In genomic region chr11:11932102-11932789, GRCm38 (mm10) we compare ENCODE assay signal across 9 mouse cellular contexts. TPM values are rescaled to one million over a fixed set of nuclear protein-coding genes. Genes with fewer than 3 reads are reported as not detected.
DNase-seq lines count a peak whose midpoint lies in the region; ATAC-seq lines count a peak whose summit lies in the region.
"Had no signal": no experiment of that assay in that cellular context is flagged by ENCODE, and none has a peak within 500 bp of the region (broad histone marks: within the 10 kb centered on the region; RNA-seq: fewer than 3 reads in every experiment).

No protein-coding gene starts in this region.

- DNase-seq in cerebellum, adult 9-10 months = peak; percentile 7
- no peak for DNase-seq in cerebellum, adult 8-10 months
- no peak for DNase-seq in liver, embryonic 13.5 days
- no peak for DNase-seq in liver
- DNase-seq in adrenal gland, postnatal 10 days = no peak
- DNase-seq in thymus, postnatal 25 days = no peak

- no peak overlapping the region for H3K4me2 ChIP-seq in liver, embryonic 13.5 days
- H3K4me2 ChIP-seq in hindbrain, embryonic 15.5 days = no peak overlapping the region
- no peak overlapping the region for H3K4me2 ChIP-seq in neural tube, embryonic 13.5 days
- H3K4me2 ChIP-seq: liver, embryonic 15.5 days had no signal

- 68% methylated on average over 11 of the region's 11 CpGs for WGBS in liver, embryonic 13.5 days (ENCODE audit: insufficient replicate concordance)
- WGBS in hindbrain, embryonic 15.5 days = 44% methylated on average over 11 of the region's 11 CpGs
- 49% methylated on average over 11 of the region's 11 CpGs for WGBS in neural tube, embryonic 13.5 days

- H3K4me3 ChIP-seq in liver, embryonic 13.5 days (replicated peaks) = no peak overlapping the region
- no peak overlapping the region for H3K4me3 ChIP-seq in hindbrain, embryonic 15.5 days
- H3K4me3 ChIP-seq in neural tube, embryonic 13.5 days = no peak overlapping the region
- H3K4me3 ChIP-seq: liver, embryonic 15.5 days had no signal

- no peaks in the 10 kb centered on the region for H3K27me3 ChIP-seq in liver, embryonic 13.5 days
- H3K27me3 ChIP-seq in hindbrain, embryonic 15.5 days = no peaks in the 10 kb centered on the region
- H3K27me3 ChIP-seq in neural tube, embryonic 13.5 days = no peaks in the 10 kb centered on the region
- H3K27me3 ChIP-seq: liver, embryonic 15.5 days had no signal

- H3K9ac ChIP-seq in liver, embryonic 13.5 days = no peak overlapping the region
- no peak overlapping the region for H3K9ac ChIP-seq in hindbrain, embryonic 15.5 days
- H3K9ac ChIP-seq in neural tube, embryonic 13.5 days = no peak overlapping the region
- H3K9ac ChIP-seq: liver, embryonic 15.5 days had no signal

- no peak overlapping the region for H3K27ac ChIP-seq in liver, embryonic 13.5 days
- H3K27ac ChIP-seq in hindbrain, embryonic 15.5 days (replicated peaks) = no peak overlapping the region
- 0 out of 2 replicates have a peak overlapping the region, but pooled peaks have one; percentile 18 for H3K27ac ChIP-seq in neural tube, embryonic 13.5 days (replicated peaks)
- H3K27ac ChIP-seq: liver, embryonic 15.5 days had no signal

- peaks cover 53% of the 10 kb centered on the region for H3K36me3 ChIP-seq in liver, embryonic 13.5 days
- peaks cover 12% of the 10 kb centered on the region; the same call in 1 of the 2 replicates for H3K36me3 ChIP-seq in hindbrain, embryonic 15.5 days
- peaks cover 26% of the 10 kb centered on the region for H3K36me3 ChIP-seq in neural tube, embryonic 13.5 days

- ATAC-seq in liver, embryonic 13.5 days (ENCODE audit: low read depth) = peak; percentile 13; the same call in 1 of the 2 replicates
- ATAC-seq in hindbrain, embryonic 15.5 days (ENCODE audit: low FRiP score, low read depth) = peak; percentile 65
- ATAC-seq in neural tube, embryonic 13.5 days (ENCODE audit: low read depth) = peak; percentile 40; the same call in 1 of the 2 replicates

- H3K9me3 ChIP-seq in liver, embryonic 13.5 days (replicated peaks) = no peaks in the 10 kb centered on the region
- no peaks in the 10 kb centered on the region for H3K9me3 ChIP-seq in hindbrain, embryonic 15.5 days
- no peaks in the 10 kb centered on the region for H3K9me3 ChIP-seq in neural tube, embryonic 13.5 days
- H3K9me3 ChIP-seq: liver, embryonic 15.5 days had no signal

- 0 out of 2 replicates have a peak, but pooled peaks cover 8% of the 10 kb centered on the region for H3K4me1 ChIP-seq in liver, embryonic 13.5 days (replicated peaks)
- no peaks in the 10 kb centered on the region for H3K4me1 ChIP-seq in hindbrain, embryonic 15.5 days (replicated peaks)
- peaks cover 12% of the 10 kb centered on the region for H3K4me1 ChIP-seq in neural tube, embryonic 13.5 days (replicated peaks)

RNA-seq across cellular contexts. Expression of gene Ddc, which starts 34.3 kb away (rescaled TPM):
- polyA plus RNA-seq in liver, embryonic 13.5 days (2015; fragmentation: Nextera tagmentation; extraction: Ambion mirVana) = 9.7 and 11.3 TPM in 2 replicates
- polyA plus RNA-seq in hindbrain, embryonic 15.5 days (2015; fragmentation: Nextera tagmentation; extraction: Ambion mirVana) = 8.8 and 9.3 TPM in 2 replicates
- polyA plus RNA-seq in neural tube, embryonic 13.5 days (2015; fragmentation: Nextera tagmentation; extraction: Ambion mirVana) = 3.3 and 6.5 TPM in 2 replicates
- 10 to 100 TPM; 72.6 to 85.6 TPM for total RNA-seq in adrenal gland, postnatal 10 days (2021)

Comparison
In these comparisons a context has a peak if more than half of its experiments do, and no peak if none do; other contexts are left out.
1. ATAC-seq: peak in every context shown above with its lines; median percentile 65 in hindbrain, embryonic 15.5 days; 40 in neural tube, embryonic 13.5 days; 13 in liver, embryonic 13.5 days.